26 mouse cellular contexts compared by ENCODE assay signal in genomic region chr9:72385786-72386185, GRCm38 (mm10). TPM values are rescaled to one million over a fixed set of nuclear protein-coding genes. Genes with fewer than 3 reads are reported as not detected.
A peak's percentile ranks its signal among the peaks of the same experiment; 100 is the strongest.
DNase-seq lines count a peak whose midpoint lies in the region; ATAC-seq lines count a peak whose summit lies in the region.
"Had no signal": no experiment of that assay in that cellular context is flagged by ENCODE, and none has a peak within 500 bp of the region (broad histone marks: within the 10 kb centered on the region; RNA-seq: fewer than 3 reads in every experiment).

No protein-coding gene starts in this region.

- no peak overlapping the region for H3K4me2 ChIP-seq in liver, embryonic 11.5 days
- H3K4me2 ChIP-seq: embryonic facial prominence, embryonic 12.5 days; embryonic facial prominence, embryonic 15.5 days; heart, embryonic 11.5 days; hindbrain, embryonic 13.5 days had no signal

- H3K4me3 ChIP-seq in liver, embryonic 11.5 days (ENCODE audit: low read depth, low read length): no peak overlapping the region
- H3K4me3 ChIP-seq in limb, embryonic 10.5 days: no peak overlapping the region
- H3K4me3 ChIP-seq: embryonic facial prominence, embryonic 12.5 days; embryonic facial prominence, embryonic 15.5 days; gastrocnemius, adult 2 months; hindbrain, embryonic 10.5 days; hindbrain, embryonic 13.5 days had no signal

- no peaks in the 10 kb centered on the region for H3K27me3 ChIP-seq in liver, embryonic 11.5 days (replicated peaks; ENCODE audit: control insufficient read depth, insufficient read depth, low read length)
- H3K27me3 ChIP-seq in limb, embryonic 10.5 days (ENCODE audit: low read depth, poor library complexity, severe bottlenecking): no peaks in the 10 kb centered on the region
- H3K27me3 ChIP-seq: embryonic facial prominence, embryonic 12.5 days; embryonic facial prominence, embryonic 15.5 days; hindbrain, embryonic 13.5 days had no signal

- no peak for ATAC-seq in CD4-positive, CD25-positive, alpha-beta regulatory T cell, adult 4 months
- ATAC-seq in liver, embryonic 11.5 days (replicated peaks; ENCODE audit: low FRiP score): no peak
- ATAC-seq: activated CD4-positive, CD25-positive, alpha-beta regulatory T cell, adult 4 months; forebrain, embryonic 14.5 days; forebrain, postnatal 0 days; hindbrain, embryonic 16.5 days had no signal

- H3K9me3 ChIP-seq in liver, embryonic 11.5 days (ENCODE audit: control insufficient read depth, low read length): no peaks in the 10 kb centered on the region
- no peaks in the 10 kb centered on the region for H3K9me3 ChIP-seq in limb, embryonic 10.5 days (replicated peaks)
- H3K9me3 ChIP-seq: embryonic facial prominence, embryonic 12.5 days; embryonic facial prominence, embryonic 15.5 days; hindbrain, embryonic 10.5 days; hindbrain, embryonic 13.5 days had no signal

- H3K27ac ChIP-seq in liver, embryonic 11.5 days (ENCODE audit: low read depth, low read length): no peak overlapping the region
- no peak overlapping the region for H3K27ac ChIP-seq in limb, embryonic 10.5 days
- H3K27ac ChIP-seq: embryonic facial prominence, embryonic 12.5 days; embryonic facial prominence, embryonic 15.5 days; gastrocnemius, adult 2 months; hindbrain, embryonic 10.5 days; hindbrain, embryonic 13.5 days had no signal

- H3K9ac ChIP-seq in liver, embryonic 11.5 days (ENCODE audit: low read depth, low read length): no peak overlapping the region
- H3K9ac ChIP-seq: embryonic facial prominence, embryonic 12.5 days; embryonic facial prominence, embryonic 15.5 days; forebrain, postnatal 0 days; hindbrain, embryonic 13.5 days had no signal

- H3K36me3 ChIP-seq in liver, embryonic 11.5 days (ENCODE audit: control insufficient read depth, insufficient read depth, low read length): no peaks in the 10 kb centered on the region
- H3K36me3 ChIP-seq in limb, embryonic 10.5 days: no peaks in the 10 kb centered on the region
- H3K36me3 ChIP-seq: embryonic facial prominence, embryonic 12.5 days; embryonic facial prominence, embryonic 15.5 days; hindbrain, embryonic 10.5 days; hindbrain, embryonic 13.5 days had no signal

- no peaks in the 10 kb centered on the region for H3K4me1 ChIP-seq in liver, embryonic 11.5 days (replicated peaks; ENCODE audit: control insufficient read depth, insufficient read depth, low read length)
- no peaks in the 10 kb centered on the region for H3K4me1 ChIP-seq in limb, embryonic 10.5 days
- H3K4me1 ChIP-seq: embryonic facial prominence, embryonic 12.5 days; embryonic facial prominence, embryonic 15.5 days had no signal

- WGBS in liver, embryonic 11.5 days: 84% methylated on average over 7 of the region's 7 CpGs
- WGBS in limb, embryonic 10.5 days: 85% methylated on average over 7 of the region's 7 CpGs

- DNase-seq in CD4-positive, CD25-positive, alpha-beta regulatory T cell, adult 2 months (ENCODE audit: low read depth, low spot score): peak; percentile 36
- DNase-seq in naive thymus-derived CD4-positive, alpha-beta T cell, adult 2 months (ENCODE audit: low read depth): peak; percentile 33
- DNase-seq in thymus, postnatal 0 days (ENCODE audit: low spot score): peak; percentile 75
- DNase-seq in thymus, postnatal 36 days: peak; percentile 65 to 83
- DNase-seq in liver, embryonic 11.5 days (ENCODE audit: low spot score): no peak
- DNase-seq in limb, embryonic 10.5 days (ENCODE audit: low spot score): no peak
- no peak for DNase-seq in cerebellum, postnatal 14 days
- DNase-seq: adrenal gland, adult 8-10 months; adrenal gland, postnatal 36 days; cerebellum, adult 18-20 months; cerebellum, adult 9-10 months; cerebellum, postnatal 25 days; forebrain, postnatal 0 days; gastrocnemius, adult 2 months; gastrocnemius, postnatal 14 days; heart, adult 11 months; heart, postnatal 36 days had no signal

RNA-seq across cellular contexts. Expression of gene Mns1, which starts 52.0 kb away (rescaled TPM):
- polyA plus RNA-seq in CD4-positive, CD25-positive, alpha-beta regulatory T cell, adult 4 months (2017; shearing (Covaris generic)): 10 to 100 TPM; 15.0 to 15.6 TPM
- polyA plus RNA-seq in thymus, postnatal 0 days (2015; fragmentation: Nextera tagmentation; extraction: Ambion mirVana): 81.1 and 91.3 TPM in 2 replicates
- 133 and 139 TPM in 2 replicates for polyA plus RNA-seq in liver, embryonic 11.5 days (2014; fragmentation: Nextera tagmentation; extraction: Ambion mirVana)
- 51.7 and 54.3 TPM in 2 replicates for polyA plus RNA-seq in limb, embryonic 10.5 days (2016; fragmentation: Nextera tagmentation; extraction: Ambion mirVana)

Comparison
In these comparisons a context has a peak if more than half of its experiments do, and no peak if none do; other contexts are left out.
1. DNase-seq: peak in CD4-positive, CD25-positive, alpha-beta regulatory T cell, adult 2 months (single experiment), naive thymus-derived CD4-positive, alpha-beta T cell, adult 2 months (single experiment), thymus, postnatal 0 days (single experiment) and thymus, postnatal 36 days (2 of 2); none in liver, embryonic 11.5 days (single experiment), limb, embryonic 10.5 days (single experiment) and cerebellum, postnatal 14 days (0 of 2).